Mouse (Mus musculus): ENCODE data around the gene Prdx6. TPM values are rescaled to one million over a fixed set of nuclear protein-coding genes. Genes with fewer than 3 reads are reported as not detected.
A peak's percentile ranks its signal among the peaks of the same experiment; 100 is the strongest.

Gene Prdx6
- polyA plus RNA-seq, 1 experiment from 2014 or later, result 529 TPM

- ATAC-seq (ENCODE audit: borderline replicate concordance, extremely low read depth, low FRiP score, low TSS enrichment), result no peak
- Histone ChIP-seq H3K27me3 (no peaks in the 10 kb centered on the region), H3K4me3 (no peak overlapping the region), H3K4me2 (no peak overlapping the region), H3K27ac (no peak overlapping the region), H3K4me1 (peaks cover 6% of the 10 kb centered on the region; the same call in 1 of the 2 replicates), H3K9me3 (no peaks in the 10 kb centered on the region), H3K36me3 (no peaks in the 10 kb centered on the region), H3K9ac (no peak overlapping the region)
- WGBS, result 78% methylated on average over 5 of the region's 5 CpGs
Observed at GRCm38 (mm10) chr1:161264961-161265360, 13.9 kb upstream of the Prdx6 start.

- WGBS, result 85% methylated on average over 8 of the region's 8 CpGs
- Histone ChIP-seq H3K27ac (no peak overlapping the region), H3K4me2 (no peak overlapping the region), H3K27me3 (no peaks in the 10 kb centered on the region), H3K4me3 (no peak overlapping the region), H3K36me3 (no peaks in the 10 kb centered on the region), H3K9ac (no peak overlapping the region), H3K4me1 (no peaks in the 10 kb centered on the region), H3K9me3 (no peaks in the 10 kb centered on the region)
- ATAC-seq (ENCODE audit: borderline replicate concordance, extremely low read depth, low FRiP score, low TSS enrichment), result no peak
Observed at GRCm38 (mm10) chr1:161263584-161263983, 12.6 kb upstream of the Prdx6 start.

GRCm38 (mm10) chr1:161262542-161262941, 11.5 kb upstream of the Prdx6 start:
- no peaks in the 10 kb centered on the region for H3K4me1 ChIP-seq
- H3K9me3 ChIP-seq, result no peaks in the 10 kb centered on the region
- H3K9ac ChIP-seq, result no peak overlapping the region
- WGBS, result 76% methylated on average over 2 of the region's 2 CpGs
- no peak overlapping the region for H3K4me3 ChIP-seq
- H3K4me2 ChIP-seq, result no peak overlapping the region
- ATAC-seq (ENCODE audit: borderline replicate concordance, extremely low read depth, low FRiP score, low TSS enrichment), result no peak
- no peaks in the 10 kb centered on the region for H3K36me3 ChIP-seq
- H3K27ac ChIP-seq, result no peak overlapping the region
- no peaks in the 10 kb centered on the region for H3K27me3 ChIP-seq

GRCm38 (mm10) chr1:161260761-161261160, 9.7 kb upstream of the Prdx6 start:
- Histone ChIP-seq H3K9ac (no peak overlapping the region), H3K4me1 (no peaks in the 10 kb centered on the region), H3K27ac (no peak overlapping the region), H3K4me2 (no peak overlapping the region), H3K4me3 (no peak overlapping the region), H3K36me3 (no peaks in the 10 kb centered on the region), H3K9me3 (no peaks in the 10 kb centered on the region), H3K27me3 (no peaks in the 10 kb centered on the region)
- 66% methylated on average over 2 of the region's 2 CpGs for WGBS
- ATAC-seq (ENCODE audit: borderline replicate concordance, extremely low read depth, low FRiP score, low TSS enrichment), result no peak

- H3K9ac ChIP-seq, result no peak overlapping the region
- ATAC-seq (ENCODE audit: borderline replicate concordance, extremely low read depth, low FRiP score, low TSS enrichment), result no peak
- H3K4me3 ChIP-seq, result no peak overlapping the region
- no peak overlapping the region for H3K27ac ChIP-seq
- 69% methylated on average over 5 of the region's 6 CpGs for WGBS
- H3K4me2 ChIP-seq, result no peak overlapping the region
- H3K9me3 ChIP-seq, result no peaks in the 10 kb centered on the region
- no peaks in the 10 kb centered on the region for H3K36me3 ChIP-seq
- H3K4me1 ChIP-seq, result no peaks in the 10 kb centered on the region
- no peaks in the 10 kb centered on the region for H3K27me3 ChIP-seq
Observed at GRCm38 (mm10) chr1:161259142-161259541, 8.1 kb upstream of the Prdx6 start.

- no peak for ATAC-seq (ENCODE audit: borderline replicate concordance, extremely low read depth, low FRiP score, low TSS enrichment)
Observed at GRCm38 (mm10) chr1:161258331-161258730, 7.3 kb upstream of the Prdx6 start.

GRCm38 (mm10) chr1:161256918-161257317, 5.9 kb upstream of the Prdx6 start:
- Histone ChIP-seq H3K9ac (no peak overlapping the region), H3K36me3 (no peaks in the 10 kb centered on the region), H3K27me3 (no peaks in the 10 kb centered on the region), H3K4me1 (no peaks in the 10 kb centered on the region), H3K27ac (no peak overlapping the region), H3K4me3 (no peak overlapping the region), H3K4me2 (no peak overlapping the region), H3K9me3 (no peaks in the 10 kb centered on the region)
- no peak for ATAC-seq (ENCODE audit: borderline replicate concordance, extremely low read depth, low FRiP score, low TSS enrichment)
- 69% methylated on average over 7 of the region's 7 CpGs for WGBS

More at GRCm38 (mm10) chr1:161258331-161258730, 7.3 kb upstream of the Prdx6 start:
- no peak overlapping the region for H3K4me3 ChIP-seq
- WGBS, result 95% methylated on average over 2 of the region's 2 CpGs
- no peaks in the 10 kb centered on the region for H3K27me3 ChIP-seq
- H3K4me1 ChIP-seq, result no peaks in the 10 kb centered on the region
- no peak overlapping the region for H3K9ac ChIP-seq
- H3K27ac ChIP-seq, result no peak overlapping the region
- H3K9me3 ChIP-seq, result no peaks in the 10 kb centered on the region
- H3K36me3 ChIP-seq, result no peaks in the 10 kb centered on the region
- H3K4me2 ChIP-seq, result no peak overlapping the region

GRCm38 (mm10) chr1:161254361-161254760, 3.3 kb upstream of the Prdx6 start:
- Histone ChIP-seq H3K27me3 (no peaks in the 10 kb centered on the region), H3K9me3 (no peaks in the 10 kb centered on the region), H3K4me3 (no peak overlapping the region), H3K36me3 (no peaks in the 10 kb centered on the region), H3K4me1 (peaks cover 11% of the 10 kb centered on the region), H3K4me2 (no peak overlapping the region), H3K9ac (no peak overlapping the region), H3K27ac (no peak overlapping the region)
- WGBS, result 84% methylated on average over 1 of the region's 1 CpGs
- ATAC-seq (ENCODE audit: borderline replicate concordance, extremely low read depth, low FRiP score, low TSS enrichment), result no peak

- Histone ChIP-seq H3K36me3 (no peaks in the 10 kb centered on the region), H3K4me2 (no peak overlapping the region), H3K9me3 (no peaks in the 10 kb centered on the region), H3K4me3 (no peak overlapping the region), H3K27ac (no peak overlapping the region), H3K9ac (no peak overlapping the region), H3K4me1 (peaks cover 25% of the 10 kb centered on the region), H3K27me3 (no peaks in the 10 kb centered on the region)
- 57% methylated on average over 3 of the region's 3 CpGs for WGBS
- no peak for ATAC-seq (ENCODE audit: borderline replicate concordance, extremely low read depth, low FRiP score, low TSS enrichment)
Observed at GRCm38 (mm10) chr1:161252901-161253300, 1.9 kb upstream of the Prdx6 start.

GRCm38 (mm10) chr1:161252365-161252764, 1.3 kb upstream of the Prdx6 start:
- H3K4me1 ChIP-seq, result peaks cover 29% of the 10 kb centered on the region
- H3K9ac ChIP-seq, result no peak overlapping the region
- no peak overlapping the region for H3K4me3 ChIP-seq
- ATAC-seq (ENCODE audit: borderline replicate concordance, extremely low read depth, low FRiP score, low TSS enrichment), result no peak
- H3K36me3 ChIP-seq, result no peaks in the 10 kb centered on the region
- H3K4me2 ChIP-seq, result no peak overlapping the region
- no peaks in the 10 kb centered on the region for H3K27me3 ChIP-seq
- H3K27ac ChIP-seq, result no peak overlapping the region
- 76% methylated on average over 9 of the region's 9 CpGs for WGBS
- no peaks in the 10 kb centered on the region for H3K9me3 ChIP-seq

- Histone ChIP-seq H3K9me3 (no peaks in the 10 kb centered on the region), H3K4me2 (peak overlapping the region; percentile 85), H3K36me3 (peaks cover under 1% of the 10 kb centered on the region; the same call in 1 of the 2 replicates), H3K4me1 (peaks cover 29% of the 10 kb centered on the region), H3K27me3 (no peaks in the 10 kb centered on the region), H3K27ac (no peak overlapping the region), H3K9ac (no peak overlapping the region), H3K4me3 (peak overlapping the region; percentile 74)
- 63% methylated on average over 9 of the region's 9 CpGs for WGBS
- ATAC-seq (ENCODE audit: borderline replicate concordance, extremely low read depth, low FRiP score, low TSS enrichment), result no peak; the same call in 1 of the 2 replicates
Observed at GRCm38 (mm10) chr1:161251417-161252265, 622 bp upstream of the Prdx6 start.

GRCm38 (mm10) chr1:161250031-161250603, 902 bp downstream of the Prdx6 start:
- Histone ChIP-seq H3K9ac (peak overlapping the region; percentile 86), H3K4me1 (peaks cover 29% of the 10 kb centered on the region), H3K4me2 (peak overlapping the region; percentile 85), H3K4me3 (peak overlapping the region; percentile 74), H3K27ac (peak overlapping the region; percentile 79), H3K9me3 (no peaks in the 10 kb centered on the region), H3K36me3 (peaks cover 9% of the 10 kb centered on the region; the same call in 1 of the 2 replicates), H3K27me3 (no peaks in the 10 kb centered on the region)
- peak; percentile 40; the same call in 1 of the 2 replicates for ATAC-seq (ENCODE audit: borderline replicate concordance, extremely low read depth, low FRiP score, low TSS enrichment)
- WGBS, result under 1% methylated on average over 15 of the region's 15 CpGs
